Mouse (Mus musculus): Measurements from ENCODE around the gene Ube4a. TPM values are rescaled to one million over a fixed set of nuclear protein-coding genes. Genes with fewer than 3 reads are reported as not detected.

Ube4a gene
- polyA plus RNA-seq, 1 experiment: 40.7 TPM

GRCm38 (mm10) chr9:44947836-44948235 lies 17.6 kb downstream of the Ube4a start:
- H3K4me1 ChIP-seq (ENCODE audit: control insufficient read depth, insufficient read depth, insufficient read length, low read length): 0 out of 2 replicates have a peak, but pooled peaks cover 3% of the 10 kb centered on the region
- no peak overlapping the region for H3K27ac ChIP-seq (replicated peaks; ENCODE audit: low read depth, low read length)
- H3K4me3 ChIP-seq (ENCODE audit: insufficient read depth, low read depth, low read length): no peak overlapping the region

- H3K27ac ChIP-seq (replicated peaks; ENCODE audit: low read depth, low read length): no peak overlapping the region
- 0 out of 2 replicates have a peak, but pooled peaks cover 3% of the 10 kb centered on the region for H3K4me1 ChIP-seq (ENCODE audit: control insufficient read depth, insufficient read depth, insufficient read length, low read length)
- no peak overlapping the region for H3K4me3 ChIP-seq (ENCODE audit: insufficient read depth, low read depth, low read length)
These were observed 19.2 kb downstream of the Ube4a start for GRCm38 (mm10) chr9:44946185-44946695.

- H3K4me1 ChIP-seq (ENCODE audit: control insufficient read depth, insufficient read depth, insufficient read length, low read length): 0 out of 2 replicates have a peak, but pooled peaks cover 3% of the 10 kb centered on the region
- no peak overlapping the region for H3K4me3 ChIP-seq (ENCODE audit: insufficient read depth, low read depth, low read length)
- 0 out of 2 replicates have a peak overlapping the region, but pooled peaks have one; percentile 53 for H3K27ac ChIP-seq (replicated peaks; ENCODE audit: low read depth, low read length)
These were observed 23.0 kb downstream of the Ube4a start for GRCm38 (mm10) chr9:44942421-44942820.

DNA sequence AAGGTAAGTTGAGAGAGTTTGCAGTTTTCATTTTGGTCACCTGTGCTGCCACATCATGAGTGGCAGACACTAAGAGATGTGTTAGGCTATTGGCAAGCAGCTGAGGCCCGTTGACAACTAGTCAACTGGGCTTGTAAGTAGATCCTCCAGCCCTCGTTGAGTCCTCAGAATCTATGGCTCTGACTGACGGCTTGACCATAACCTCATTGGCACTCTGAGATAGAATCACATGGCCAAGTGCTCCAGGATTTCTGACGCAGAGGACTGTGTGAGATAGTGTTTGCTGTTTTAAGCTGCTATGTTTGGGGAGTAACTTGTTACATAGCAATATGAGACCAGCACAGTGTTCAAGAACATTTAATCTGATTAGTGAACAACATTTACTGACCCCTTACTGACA lies 23.6 kb downstream of the Ube4a start:
- Histone ChIP-seq H3K4me1 (ENCODE audit: control insufficient read depth, insufficient read depth, insufficient read length, low read length) (0 out of 2 replicates have a peak, but pooled peaks cover 3% of the 10 kb centered on the region), H3K4me3 (ENCODE audit: insufficient read depth, low read depth, low read length) (no peak overlapping the region), H3K27ac (replicated peaks; ENCODE audit: low read depth, low read length) (no peak overlapping the region)

DNA sequence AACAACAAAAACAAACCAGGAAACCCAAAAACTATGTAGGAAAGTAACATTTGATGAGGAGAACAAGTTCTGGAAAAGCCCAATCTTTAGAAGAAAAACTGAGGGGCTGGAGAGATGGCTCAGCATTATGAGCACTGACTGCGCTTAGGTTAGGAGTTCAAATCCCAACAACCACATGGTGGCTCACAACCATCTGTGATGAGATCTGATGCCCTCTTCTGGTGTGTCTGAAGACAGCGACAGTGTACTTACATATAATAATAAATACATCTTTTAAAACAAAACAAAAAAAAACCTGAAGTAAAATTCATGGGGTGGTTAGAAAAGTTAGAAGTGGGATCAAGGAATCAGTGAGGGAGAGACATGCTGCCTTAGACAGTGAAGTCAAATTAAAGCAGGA lies 43.9 kb downstream of the Ube4a start:
- Histone ChIP-seq H3K27ac (replicated peaks; ENCODE audit: low read depth, low read length) (no peak overlapping the region), H3K4me3 (ENCODE audit: insufficient read depth, low read depth, low read length) (no peak overlapping the region), H3K4me1 (ENCODE audit: control insufficient read depth, insufficient read depth, insufficient read length, low read length) (no peaks in the 10 kb centered on the region)

- Histone ChIP-seq H3K4me3 (ENCODE audit: insufficient read depth, low read depth, low read length) (peak overlapping the region; percentile 61), H3K27ac (replicated peaks; ENCODE audit: low read depth, low read length) (peak overlapping the region; percentile 92), H3K4me1 (ENCODE audit: control insufficient read depth, insufficient read depth, insufficient read length, low read length) (no peaks in the 10 kb centered on the region)
These were observed 44.3 kb downstream of the Ube4a start for GRCm38 (mm10) chr9:44921123-44921468.

DNA sequence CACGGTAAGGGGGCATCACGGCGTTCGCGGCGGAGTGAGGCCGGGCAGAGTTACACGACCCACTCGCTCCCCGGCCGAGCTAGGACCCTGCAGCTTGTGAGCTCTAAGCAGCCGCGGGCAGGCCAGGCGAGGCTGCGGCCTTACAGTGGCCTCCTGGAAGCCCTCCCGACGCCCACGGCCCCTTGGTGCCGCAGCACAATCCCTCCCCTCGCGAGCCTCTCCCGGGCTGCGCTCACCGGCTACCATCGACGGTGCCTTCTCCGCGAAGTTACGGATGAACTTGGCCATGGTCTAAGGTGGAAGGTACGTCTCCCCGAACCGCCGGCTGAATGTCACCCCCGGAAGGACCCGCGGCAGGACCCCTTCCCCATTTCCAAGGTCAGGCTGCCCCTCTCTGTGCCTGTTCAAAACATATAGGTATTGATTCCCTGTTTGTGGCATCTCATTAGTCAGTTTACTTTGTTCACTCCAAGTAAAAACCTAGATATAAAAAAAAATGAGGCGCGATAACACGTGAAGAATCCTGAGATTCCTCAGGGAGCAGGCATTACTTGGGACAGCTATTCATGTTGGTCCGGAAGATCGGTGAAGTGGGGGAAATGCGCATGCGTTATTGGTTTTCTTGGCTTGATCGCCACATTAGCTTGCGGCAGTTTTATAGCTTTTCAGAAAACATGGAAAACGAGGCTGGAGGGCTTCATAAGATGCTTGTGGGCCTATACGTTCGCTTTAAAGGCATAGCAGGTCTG lies 44.9 kb downstream of the Ube4a start, which contains the start of gene Atp5l:
Gene Atp5l (minus strand): TSS at position 369 of the 749 bp plus-strand sequence.
- no peaks in the 10 kb centered on the region for H3K4me1 ChIP-seq (ENCODE audit: control insufficient read depth, insufficient read depth, insufficient read length, low read length)
- peak within 1 kb of the TSS; percentile 99 for H3K4me3 ChIP-seq (ENCODE audit: insufficient read depth, low read depth, low read length)
- H3K27ac ChIP-seq (replicated peaks; ENCODE audit: low read depth, low read length): peak within 1 kb of the TSS; percentile 98

- Histone ChIP-seq H3K27ac (replicated peaks; ENCODE audit: low read depth, low read length) (peak overlapping the region; percentile 98), H3K4me1 (ENCODE audit: control insufficient read depth, insufficient read depth, insufficient read length, low read length) (no peaks in the 10 kb centered on the region)
These were observed 45.8 kb downstream of the Ube4a start for GRCm38 (mm10) chr9:44919606-44920005.

GRCm38 (mm10) chr9:44916196-44916595 lies 49.2 kb downstream of the Ube4a start:
- Histone ChIP-seq H3K4me3 (ENCODE audit: insufficient read depth, low read depth, low read length) (no peak overlapping the region), H3K4me1 (ENCODE audit: control insufficient read depth, insufficient read depth, insufficient read length, low read length) (no peaks in the 10 kb centered on the region), H3K27ac (replicated peaks; ENCODE audit: low read depth, low read length) (no peak overlapping the region)

More at GRCm38 (mm10) chr9:44919606-44920005, 45.8 kb downstream of the Ube4a start:
- H3K4me3 ChIP-seq (ENCODE audit: insufficient read depth, low read depth, low read length): peak overlapping the region; percentile 99

DNA sequence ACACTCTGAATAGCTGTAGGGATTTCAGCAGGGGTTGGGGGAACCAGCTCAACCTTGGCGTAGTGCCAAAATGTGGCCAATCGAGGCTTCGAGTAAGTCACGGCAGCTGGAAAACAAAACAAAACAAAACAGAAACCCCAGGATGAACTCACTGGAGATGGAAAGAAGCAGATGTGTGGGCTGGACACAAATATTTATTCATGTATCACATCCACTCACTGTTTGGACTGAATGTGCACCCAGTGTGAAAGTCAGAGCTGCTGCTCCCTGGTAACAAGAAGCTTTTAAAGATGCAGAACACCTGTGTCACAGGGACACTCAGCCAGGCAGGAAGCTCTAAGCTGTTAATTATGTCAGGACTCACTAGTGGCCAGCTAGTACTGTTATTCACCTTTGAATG lies 50.7 kb downstream of the Ube4a start:
- no peak overlapping the region for H3K4me3 ChIP-seq (ENCODE audit: insufficient read depth, low read depth, low read length)
- H3K4me1 ChIP-seq (ENCODE audit: control insufficient read depth, insufficient read depth, insufficient read length, low read length): no peaks in the 10 kb centered on the region
- H3K27ac ChIP-seq (replicated peaks; ENCODE audit: low read depth, low read length): no peak overlapping the region

GRCm38 (mm10) chr9:44911365-44911764 lies 54.0 kb downstream of the Ube4a start:
- Histone ChIP-seq H3K4me3 (ENCODE audit: insufficient read depth, low read depth, low read length) (no peak overlapping the region), H3K27ac (replicated peaks; ENCODE audit: low read depth, low read length) (no peak overlapping the region), H3K4me1 (ENCODE audit: control insufficient read depth, insufficient read depth, insufficient read length, low read length) (no peaks in the 10 kb centered on the region)

DNA sequence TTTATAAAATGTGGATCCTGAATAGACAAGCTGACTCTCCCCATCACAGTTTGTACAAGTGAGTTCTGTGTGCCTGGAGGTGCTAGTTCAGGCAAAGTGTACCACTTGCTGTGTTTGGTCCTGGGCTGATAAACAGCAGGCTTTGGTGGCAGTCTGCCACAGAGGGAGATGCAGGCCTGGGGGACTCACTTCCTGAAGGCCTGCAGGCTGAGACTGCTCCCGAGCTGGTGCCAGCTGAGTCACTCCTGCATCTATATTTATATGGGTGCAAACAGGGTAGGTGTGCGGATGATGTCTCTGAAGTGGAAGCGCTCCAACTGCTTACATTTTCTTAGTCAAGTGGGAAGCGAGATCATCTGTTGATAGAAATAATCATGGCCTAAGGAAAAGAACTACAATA lies 59.8 kb downstream of the Ube4a start:
- H3K27ac ChIP-seq (replicated peaks; ENCODE audit: low read depth, low read length): no peak overlapping the region
- no peaks in the 10 kb centered on the region for H3K4me1 ChIP-seq (ENCODE audit: control insufficient read depth, insufficient read depth, insufficient read length, low read length)
- no peak overlapping the region for H3K4me3 ChIP-seq (ENCODE audit: insufficient read depth, low read depth, low read length)

DNA sequence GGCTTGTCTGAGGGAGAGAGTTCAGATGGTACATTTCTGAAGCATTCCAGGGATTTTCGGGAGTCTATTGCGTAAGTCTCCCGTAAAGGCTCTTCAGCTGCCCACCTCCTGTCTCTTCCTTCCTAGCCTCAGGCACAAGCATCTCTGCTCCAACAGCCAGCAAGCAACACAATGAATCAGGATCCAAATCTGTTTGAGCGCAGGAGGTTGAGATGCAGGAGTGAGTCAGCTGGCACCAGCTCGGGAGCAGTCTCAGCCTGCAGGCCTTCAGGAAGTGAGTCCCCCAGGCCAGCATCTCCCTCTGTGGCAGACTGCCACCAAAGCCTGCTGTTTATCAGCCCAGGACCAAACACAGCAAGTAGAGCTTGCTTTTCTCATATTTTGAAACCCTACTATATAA lies 60.4 kb downstream of the Ube4a start:
- Histone ChIP-seq H3K4me1 (ENCODE audit: control insufficient read depth, insufficient read depth, insufficient read length, low read length) (no peaks in the 10 kb centered on the region), H3K27ac (replicated peaks; ENCODE audit: low read depth, low read length) (no peak overlapping the region), H3K4me3 (ENCODE audit: insufficient read depth, low read depth, low read length) (no peak overlapping the region)

- H3K4me3 ChIP-seq (ENCODE audit: insufficient read depth, low read depth, low read length): no peak overlapping the region
- H3K27ac ChIP-seq (replicated peaks; ENCODE audit: low read depth, low read length): no peak overlapping the region
- H3K4me1 ChIP-seq (ENCODE audit: control insufficient read depth, insufficient read depth, insufficient read length, low read length): no peaks in the 10 kb centered on the region
These were observed 61.5 kb downstream of the Ube4a start for GRCm38 (mm10) chr9:44903856-44904255.

DNA sequence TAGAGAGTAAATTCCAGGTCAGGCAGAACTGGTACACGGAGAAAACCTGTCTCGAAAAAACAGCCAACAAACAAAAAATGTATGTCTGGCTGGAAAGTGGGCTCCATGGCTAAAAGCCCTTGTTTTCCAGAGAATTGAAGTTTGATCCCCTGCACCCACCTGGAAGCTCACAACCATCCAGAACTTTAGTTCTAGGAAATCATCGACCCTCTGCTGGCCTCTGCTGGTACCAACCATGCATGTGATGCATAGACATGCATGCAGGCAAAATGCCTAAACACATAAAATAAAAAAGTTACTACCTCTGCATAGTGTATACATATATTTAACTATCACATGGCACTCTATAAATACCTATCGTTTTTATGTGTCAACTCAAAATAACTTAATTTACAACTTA lies 65.0 kb downstream of the Ube4a start:
- no peak overlapping the region for H3K27ac ChIP-seq (replicated peaks; ENCODE audit: low read depth, low read length)
- no peak overlapping the region for H3K4me3 ChIP-seq (ENCODE audit: insufficient read depth, low read depth, low read length)
- H3K4me1 ChIP-seq (ENCODE audit: control insufficient read depth, insufficient read depth, insufficient read length, low read length): no peaks in the 10 kb centered on the region

DNA sequence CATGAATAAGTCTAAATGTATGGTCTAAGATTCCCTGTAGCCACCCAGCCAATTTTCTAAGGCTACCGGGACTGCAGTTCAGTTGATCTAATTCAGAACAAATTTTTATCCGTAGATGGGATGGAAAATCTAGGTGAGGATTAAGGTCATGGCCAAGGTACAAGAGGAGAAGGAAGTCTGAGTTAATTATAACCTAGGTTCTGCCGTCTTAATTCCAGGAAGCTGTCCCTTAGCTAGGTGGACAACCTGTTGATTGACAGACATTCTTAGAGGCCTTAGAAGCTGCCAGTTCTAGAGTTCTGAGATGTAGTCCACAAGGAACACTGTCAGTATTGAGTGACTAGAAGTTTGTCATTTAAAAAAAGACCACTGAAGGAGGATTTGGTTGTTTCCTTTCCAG lies 65.7 kb downstream of the Ube4a start:
- Histone ChIP-seq H3K4me3 (ENCODE audit: insufficient read depth, low read depth, low read length) (no peak overlapping the region), H3K27ac (replicated peaks; ENCODE audit: low read depth, low read length) (no peak overlapping the region)

More for the DNA sequence above, 65.7 kb downstream of the Ube4a start:
- H3K4me1 ChIP-seq (ENCODE audit: control insufficient read depth, insufficient read depth, insufficient read length, low read length): no peaks in the 10 kb centered on the region
